Mouse (Mus musculus) limb, embryonic 12.5 days (tissue): Measurements from ENCODE around the gene Mef2d. TPM values are rescaled to one million over a fixed set of nuclear protein-coding genes. Genes with fewer than 3 reads are reported as not detected.
A peak's percentile ranks its signal among the peaks of the same experiment; 100 is the strongest.

Source experiments
- ATAC-seq: fragments of 200-750 bp; cut with Nextera tagmentation; 2 replicates; pipeline ENCODE4 v1.8.0; 2017; ENCODE audit warnings: low read depth, moderate TSS enrichment; ENCODE audit not compliant: insufficient number of reproducible peaks, insufficient read depth, low FRiP score, low TSS enrichment
- H3K27ac ChIP-seq: fragments of 300-500 bp; sonication (generic); 2 replicates; pipeline ENCODE4 v1.5.1; 2016; ENCODE audit warnings: mild to moderate bottlenecking, moderate library complexity
- H3K27me3 ChIP-seq: fragments of 300-500 bp; sonication (generic); 2 replicates; pipeline ENCODE4 v1.6.1; 2016; ENCODE audit warnings: mild to moderate bottlenecking, moderate library complexity
- H3K36me3 ChIP-seq: fragments of 300-500 bp; sonication (generic); 2 replicates; pipeline ENCODE4 v1.6.1; 2016; ENCODE audit warnings: mild to moderate bottlenecking, moderate library complexity
- H3K4me1 ChIP-seq: fragments of 300-500 bp; sonication (generic); replicated peaks from 2 replicates; pipeline ENCODE4 v1.6.1; 2016
- H3K4me2 ChIP-seq: fragments of 300-500 bp; sonication (generic); 2 replicates; pipeline ENCODE4 v1.6.1; 2016; ENCODE audit warnings: mild to moderate bottlenecking, moderate library complexity
- H3K4me3 ChIP-seq: fragments of 300-500 bp; sonication (generic); replicated peaks from 2 replicates; pipeline ENCODE4 v1.5.1; 2016; ENCODE audit warnings: mild to moderate bottlenecking
- H3K9ac ChIP-seq: fragments of 300-500 bp; sonication (generic); replicated peaks from 2 replicates; pipeline ENCODE4 v1.6.1; 2016; ENCODE audit warnings: mild to moderate bottlenecking, moderate library complexity
- H3K9me3 ChIP-seq: fragments of 300-500 bp; sonication (generic); 2 replicates; pipeline ENCODE4 v1.6.1; 2016; ENCODE audit warnings: mild to moderate bottlenecking, moderate library complexity
- WGBS: fragments of 180-500 bp; shearing (Covaris S2); methylation state at CpG from one replicate; pipeline ENCODE4 v1.1.7; 2016; 5-methylcytosine and 5-hydroxymethylcytosine counted together
- polyA plus RNA-seq: library from polyadenylated mRNA; unstranded; fragments of >200 nt; fragmentation: Nextera tagmentation; extraction: Ambion mirVana; gene quantifications from 2 replicates; pipeline ENCODE4 v1.2.1, GENCODE M21; 2016

The Mef2d gene
- polyA plus RNA-seq, 1 experiment from 2014 or later: 12.1 TPM

DNA sequence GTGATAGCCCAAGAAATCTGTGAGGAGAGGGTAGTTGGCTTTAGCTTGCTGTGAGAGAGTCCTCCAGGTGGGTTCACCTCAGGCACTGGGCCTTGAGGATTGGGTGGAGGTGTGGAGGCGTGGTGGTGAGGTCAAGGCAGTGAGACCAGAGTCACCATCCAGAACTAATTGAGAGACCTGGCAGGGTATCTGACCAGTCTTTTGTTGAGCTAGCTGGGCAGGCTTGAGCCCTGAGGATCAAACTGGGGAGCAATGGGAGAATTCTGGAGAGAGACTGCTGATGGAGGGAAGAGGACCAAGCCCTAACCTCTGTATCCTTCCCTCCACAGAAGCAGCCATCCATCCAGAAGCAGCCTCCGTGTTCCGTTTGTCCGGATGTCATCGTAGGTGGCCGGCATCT, 67.1 kb downstream of the Mef2d start:
- Histone ChIP-seq H3K4me3 (no peak overlapping the region), H3K27me3 (peaks cover 100% of the 10 kb centered on the region), H3K4me1 (peaks cover 11% of the 10 kb centered on the region; the same call in 1 of the 2 replicates), H3K36me3 (no peaks in the 10 kb centered on the region), H3K9me3 (no peaks in the 10 kb centered on the region), H3K27ac (no peak overlapping the region), H3K9ac (no peak overlapping the region), H3K4me2 (no peak overlapping the region)
- WGBS: under 1% methylated on average over 6 of the region's 6 CpGs
- ATAC-seq: no peak

DNA sequence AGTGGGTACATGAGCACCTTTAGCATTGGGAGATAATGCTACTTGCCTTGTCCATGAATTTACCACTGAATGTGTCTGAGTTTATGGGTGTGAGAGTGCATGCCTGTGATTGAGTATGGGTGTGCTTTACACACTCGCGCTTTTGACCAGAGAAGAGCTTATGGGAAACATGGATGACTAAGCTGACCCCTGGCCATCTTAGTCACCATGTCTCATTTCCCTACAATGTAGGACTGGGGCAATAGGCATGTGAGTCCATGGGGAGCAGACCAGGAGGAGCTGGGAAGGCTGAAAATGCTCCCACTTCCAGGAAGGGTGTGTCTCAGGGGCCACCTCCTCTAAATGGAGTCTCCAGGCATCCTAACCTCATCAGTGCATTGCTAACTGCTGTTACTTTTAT, 67.9 kb downstream of the Mef2d start:
- no peak overlapping the region for H3K4me2 ChIP-seq
- ATAC-seq: no peak
- H3K4me3 ChIP-seq: no peak overlapping the region
- peaks cover 100% of the 10 kb centered on the region for H3K27me3 ChIP-seq
- H3K9me3 ChIP-seq: no peaks in the 10 kb centered on the region
- no peak overlapping the region for H3K9ac ChIP-seq
- H3K36me3 ChIP-seq: no peaks in the 10 kb centered on the region
- no peak overlapping the region for H3K27ac ChIP-seq
- H3K4me1 ChIP-seq: peaks cover 19% of the 10 kb centered on the region
- WGBS: 29% methylated on average over 2 of the region's 2 CpGs

GRCm38 (mm10) chr3:88210918-88211317, 68.7 kb downstream of the Mef2d start:
- Histone ChIP-seq H3K4me1 (peaks cover 19% of the 10 kb centered on the region), H3K27me3 (peaks cover 100% of the 10 kb centered on the region), H3K36me3 (no peaks in the 10 kb centered on the region), H3K27ac (no peak overlapping the region), H3K4me2 (no peak overlapping the region), H3K9ac (no peak overlapping the region), H3K4me3 (no peak overlapping the region), H3K9me3 (no peaks in the 10 kb centered on the region)
- no peak for ATAC-seq
- WGBS: 13% methylated on average over 2 of the region's 2 CpGs

- Histone ChIP-seq H3K27me3 (peaks cover 100% of the 10 kb centered on the region), H3K36me3 (no peaks in the 10 kb centered on the region), H3K27ac (no peak overlapping the region), H3K9me3 (no peaks in the 10 kb centered on the region), H3K9ac (no peak overlapping the region), H3K4me1 (peaks cover 16% of the 10 kb centered on the region), H3K4me2 (no peak overlapping the region), H3K4me3 (no peak overlapping the region)
- no peak for ATAC-seq
- 3% methylated on average over 1 of the region's 1 CpGs for WGBS
These were observed 70.2 kb downstream of the Mef2d start for GRCm38 (mm10) chr3:88212356-88212755.

- 5% methylated on average over 2 of the region's 2 CpGs for WGBS
These were observed 70.8 kb downstream of the Mef2d start for GRCm38 (mm10) chr3:88213019-88213418.

DNA sequence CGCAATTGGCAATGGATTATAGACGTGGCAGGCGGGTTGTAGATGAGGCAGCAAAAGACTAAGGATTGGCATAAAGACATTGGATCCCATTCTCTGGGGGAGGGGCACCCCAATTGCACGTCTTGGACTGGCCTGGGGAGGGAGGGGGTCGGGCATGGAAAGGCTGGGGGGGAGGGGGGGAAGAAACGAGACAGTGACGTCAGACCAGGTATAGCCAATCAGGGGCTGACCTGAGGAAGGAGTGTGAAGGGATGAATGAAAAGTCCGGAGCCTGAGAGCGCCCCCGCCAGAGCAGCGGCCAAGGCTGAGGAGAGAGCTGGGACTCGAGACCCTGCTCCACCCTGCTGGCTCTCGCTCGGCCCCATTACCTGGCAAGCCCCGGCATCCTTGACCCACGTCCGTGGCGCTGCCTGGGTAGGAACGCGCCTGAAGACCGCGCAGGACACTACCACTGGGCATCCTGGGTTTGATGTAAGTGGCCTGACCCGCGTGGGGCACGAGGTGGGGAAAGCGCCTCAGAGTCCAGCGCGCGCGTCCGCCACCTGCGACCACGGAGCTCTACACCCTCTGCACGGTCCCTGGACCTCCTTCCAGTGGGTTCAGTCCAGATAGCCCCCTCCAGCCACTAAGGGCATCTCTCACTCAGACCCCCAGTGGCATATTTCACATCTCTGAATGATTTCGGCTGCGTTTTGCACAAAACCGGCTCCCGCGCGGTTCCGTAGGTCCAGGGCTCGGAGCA, 72.2 kb downstream of the Mef2d start:
- H3K4me2 ChIP-seq: 0 out of 2 replicates have a peak overlapping the region, but pooled peaks have one; percentile 32
- H3K4me3 ChIP-seq: peak overlapping the region; percentile 21
- H3K27ac ChIP-seq: no peak overlapping the region
- no peaks in the 10 kb centered on the region for H3K9me3 ChIP-seq
- H3K4me1 ChIP-seq: peaks cover 14% of the 10 kb centered on the region
- H3K36me3 ChIP-seq: no peaks in the 10 kb centered on the region
- no peak overlapping the region for H3K9ac ChIP-seq
- WGBS: 1% methylated on average over 41 of the region's 42 CpGs
- peaks cover 99% of the 10 kb centered on the region for H3K27me3 ChIP-seq
- ATAC-seq: no peak

More at GRCm38 (mm10) chr3:88213019-88213418, 70.8 kb downstream of the Mef2d start:
- Histone ChIP-seq H3K27ac (no peak overlapping the region), H3K4me2 (no peak overlapping the region), H3K27me3 (peaks cover 100% of the 10 kb centered on the region), H3K4me1 (peaks cover 14% of the 10 kb centered on the region), H3K4me3 (no peak overlapping the region), H3K9ac (no peak overlapping the region), H3K36me3 (no peaks in the 10 kb centered on the region), H3K9me3 (no peaks in the 10 kb centered on the region)
- ATAC-seq: no peak

GRCm38 (mm10) chr3:88214971-88215552, 72.9 kb downstream of the Mef2d start:
- peak overlapping the region; percentile 21 for H3K4me3 ChIP-seq
- H3K27me3 ChIP-seq: peaks cover 99% of the 10 kb centered on the region
- H3K9ac ChIP-seq: no peak overlapping the region
- peaks cover 14% of the 10 kb centered on the region for H3K4me1 ChIP-seq
- H3K4me2 ChIP-seq: peak overlapping the region; percentile 32
- 0 out of 2 replicates have a peak, but pooled peaks cover 3% of the 10 kb centered on the region for H3K9me3 ChIP-seq
- under 1% methylated on average over 48 of the region's 48 CpGs for WGBS
- no peak overlapping the region for H3K27ac ChIP-seq
- no peak for ATAC-seq
- no peaks in the 10 kb centered on the region for H3K36me3 ChIP-seq

- Histone ChIP-seq H3K27me3 (peaks cover 99% of the 10 kb centered on the region), H3K4me1 (peaks cover 14% of the 10 kb centered on the region), H3K9me3 (0 out of 2 replicates have a peak, but pooled peaks cover 3% of the 10 kb centered on the region), H3K9ac (no peak overlapping the region), H3K27ac (no peak overlapping the region), H3K36me3 (no peaks in the 10 kb centered on the region), H3K4me3 (peak overlapping the region; percentile 21), H3K4me2 (peak overlapping the region; percentile 32)
- ATAC-seq: no peak
- WGBS: under 1% methylated on average over 23 of the region's 23 CpGs
These were observed 73.4 kb downstream of the Mef2d start for GRCm38 (mm10) chr3:88215553-88216004.

- no peak overlapping the region for H3K27ac ChIP-seq
- H3K4me1 ChIP-seq: peaks cover 14% of the 10 kb centered on the region
- no peaks in the 10 kb centered on the region for H3K36me3 ChIP-seq
- no peak overlapping the region for H3K9ac ChIP-seq
- 0 out of 2 replicates have a peak, but pooled peaks cover 3% of the 10 kb centered on the region for H3K9me3 ChIP-seq
- peak overlapping the region; percentile 21; the same call in 1 of the 2 replicates for H3K4me3 ChIP-seq
- WGBS: 2% methylated on average over 6 of the region's 6 CpGs
- ATAC-seq: no peak
- H3K4me2 ChIP-seq: no peak overlapping the region
- peaks cover 99% of the 10 kb centered on the region for H3K27me3 ChIP-seq
These were observed 73.9 kb downstream of the Mef2d start for GRCm38 (mm10) chr3:88216116-88216515.

DNA sequence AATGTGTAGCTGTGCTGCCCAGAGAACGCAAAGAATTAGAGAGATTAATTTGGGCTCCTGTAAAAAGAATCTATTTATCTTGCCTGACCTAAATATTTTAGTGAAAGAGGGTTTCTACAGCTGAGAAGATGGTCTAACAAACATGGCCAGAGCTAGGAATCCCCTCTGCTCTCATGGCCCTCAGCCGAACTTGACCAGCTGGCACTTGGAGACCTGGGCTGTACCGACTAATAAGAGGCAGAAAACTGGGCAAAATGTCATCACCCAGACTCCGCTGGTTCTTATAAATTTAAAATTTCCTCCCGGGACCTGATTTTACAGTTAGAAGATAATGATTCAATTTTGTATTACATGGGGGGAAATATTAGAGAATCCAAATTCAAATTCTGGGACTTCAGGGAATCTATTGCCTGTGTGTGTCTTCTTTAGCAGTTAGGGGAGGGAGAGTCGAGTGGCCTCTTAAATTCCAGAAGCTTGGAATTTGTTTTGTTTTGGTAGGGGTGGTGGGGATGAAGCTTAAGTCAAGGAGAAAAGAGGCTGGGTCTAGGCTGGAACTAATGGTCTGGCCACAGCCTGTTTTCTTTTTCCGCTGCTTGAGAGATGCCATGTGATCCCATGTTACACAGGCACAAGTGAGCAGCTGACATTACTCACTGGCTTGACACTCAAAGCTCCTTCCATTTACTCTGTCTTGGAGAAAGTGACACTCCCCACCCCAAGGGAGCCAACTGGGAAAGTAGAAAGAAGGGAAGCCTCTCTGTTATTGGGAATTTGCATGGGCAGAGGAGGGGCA, 74.6 kb downstream of the Mef2d start:
- Histone ChIP-seq H3K4me1 (peaks cover 14% of the 10 kb centered on the region), H3K4me2 (no peak overlapping the region), H3K27me3 (peaks cover 99% of the 10 kb centered on the region), H3K27ac (no peak overlapping the region), H3K9me3 (0 out of 2 replicates have a peak, but pooled peaks cover 3% of the 10 kb centered on the region), H3K36me3 (no peaks in the 10 kb centered on the region), H3K4me3 (no peak overlapping the region), H3K9ac (no peak overlapping the region)
- 7% methylated on average over 7 of the region's 7 CpGs for WGBS
- ATAC-seq: no peak

GRCm38 (mm10) chr3:88217679-88218078, 75.5 kb downstream of the Mef2d start:
- no peak for ATAC-seq
- H3K9me3 ChIP-seq: 0 out of 2 replicates have a peak, but pooled peaks cover 3% of the 10 kb centered on the region
- no peaks in the 10 kb centered on the region for H3K36me3 ChIP-seq
- WGBS: 60% methylated on average over 1 of the region's 2 CpGs
- H3K4me1 ChIP-seq: peaks cover 14% of the 10 kb centered on the region
- no peak overlapping the region for H3K4me3 ChIP-seq
- H3K4me2 ChIP-seq: no peak overlapping the region
- no peak overlapping the region for H3K9ac ChIP-seq
- H3K27me3 ChIP-seq: peaks cover 99% of the 10 kb centered on the region
- H3K27ac ChIP-seq: no peak overlapping the region
